Mouse (Mus musculus) thymus, postnatal 25 days (tissue): ENCODE results near the gene Sumo2.
"Not testable (repeated sequence)": the region's sequence is repeated elsewhere in the genome, so short reads cannot be mapped to it uniquely, and the experiment has no call there.

ENCODE experiments used
- DNase-seq: peaks from one replicate; pipeline ENCODE4 v3.0.0; 2022

The Sumo2 gene

GRCm38 (mm10) chr11:115518693-115519092 is 17.4 kb downstream of the Sumo2 start:
- no peak for DNase-seq

GRCm38 (mm10) chr11:115516942-115517341 is 19.1 kb downstream of the Sumo2 start:
- DNase-seq: no peak

GRCm38 (mm10) chr11:115515021-115515420 is 21.1 kb downstream of the Sumo2 start:
- no peak for DNase-seq

GRCm38 (mm10) chr11:115514238-115514663 is 21.8 kb downstream of the Sumo2 start, which contains the start of gene Jpt1:
TSS of gene Jpt1 (minus strand) at chr11:115514387.
- DNase-seq: peak; percentile 99

- DNase-seq: peak; percentile 52
Observed at GRCm38 (mm10) chr11:115513271-115514237, 22.5 kb downstream of the Sumo2 start.

GRCm38 (mm10) chr11:115512407-115513183 is 23.5 kb downstream of the Sumo2 start:
- DNase-seq: peak; percentile 59

GRCm38 (mm10) chr11:115512004-115512403 is 24.1 kb downstream of the Sumo2 start:
- DNase-seq: no peak

DNA sequence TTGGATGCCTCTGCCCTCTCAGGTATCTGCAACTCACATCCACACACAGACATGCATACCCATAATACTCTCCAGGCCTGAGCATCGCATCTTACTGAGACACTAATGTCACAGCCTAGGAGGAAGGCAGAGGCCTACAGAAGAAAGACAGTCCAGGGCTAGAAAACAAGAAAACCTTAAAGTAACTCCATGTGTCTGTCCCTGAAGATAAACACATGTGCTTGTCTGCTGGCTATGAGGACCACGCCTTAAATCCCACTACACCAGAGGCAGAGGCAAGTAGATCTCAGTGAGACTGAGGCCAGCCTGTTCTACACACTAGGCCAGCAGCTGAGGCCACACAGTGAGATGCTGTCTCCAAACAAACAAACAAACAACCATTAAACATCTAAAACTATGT is 25.0 kb downstream of the Sumo2 start:
- DNase-seq: no peak

GRCm38 (mm10) chr11:115510507-115510888 is 25.6 kb downstream of the Sumo2 start:
- DNase-seq: no peak

DNA sequence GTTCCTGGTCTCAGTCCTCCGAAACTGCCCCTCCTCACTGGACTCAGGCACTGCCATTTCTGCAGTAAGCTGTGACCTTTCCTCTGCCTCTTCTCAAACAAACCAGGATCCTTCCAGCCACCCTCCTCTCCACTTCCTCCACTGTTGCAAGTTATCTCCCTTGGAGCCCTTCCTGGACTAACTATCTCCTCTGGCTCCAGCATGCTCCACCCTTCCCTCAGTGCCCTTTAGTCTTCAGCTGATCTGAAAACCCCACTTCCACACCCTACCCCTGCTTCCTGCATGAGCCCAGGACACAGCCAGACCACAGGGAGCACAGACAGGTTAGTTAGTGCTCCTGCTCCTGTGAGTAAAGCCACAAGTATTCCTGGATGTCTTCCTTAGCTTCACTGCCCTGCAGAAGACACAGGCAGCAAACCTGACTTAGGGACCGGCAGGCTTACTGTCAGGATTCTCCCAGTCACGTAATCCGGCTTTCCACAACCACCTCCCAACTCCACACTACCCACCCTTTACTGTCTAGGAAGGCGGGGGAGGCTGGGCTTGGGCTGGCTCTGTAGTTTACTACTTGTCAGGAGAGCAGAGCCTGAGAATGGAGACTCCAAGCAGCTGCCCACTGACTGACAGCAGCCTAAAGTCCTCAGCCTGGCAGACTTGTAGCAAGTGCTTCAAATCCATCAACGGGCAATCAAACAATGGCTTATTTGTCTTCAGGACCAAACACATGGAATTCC is 26.1 kb downstream of the Sumo2 start:
- no peak for DNase-seq

GRCm38 (mm10) chr11:115508061-115508460 is 28.0 kb downstream of the Sumo2 start:
- DNase-seq: peak; percentile 54

GRCm38 (mm10) chr11:115506586-115506985 is 29.5 kb downstream of the Sumo2 start:
- DNase-seq: no peak

GRCm38 (mm10) chr11:115502636-115503035 is 33.4 kb downstream of the Sumo2 start:
- DNase-seq: no peak

DNA sequence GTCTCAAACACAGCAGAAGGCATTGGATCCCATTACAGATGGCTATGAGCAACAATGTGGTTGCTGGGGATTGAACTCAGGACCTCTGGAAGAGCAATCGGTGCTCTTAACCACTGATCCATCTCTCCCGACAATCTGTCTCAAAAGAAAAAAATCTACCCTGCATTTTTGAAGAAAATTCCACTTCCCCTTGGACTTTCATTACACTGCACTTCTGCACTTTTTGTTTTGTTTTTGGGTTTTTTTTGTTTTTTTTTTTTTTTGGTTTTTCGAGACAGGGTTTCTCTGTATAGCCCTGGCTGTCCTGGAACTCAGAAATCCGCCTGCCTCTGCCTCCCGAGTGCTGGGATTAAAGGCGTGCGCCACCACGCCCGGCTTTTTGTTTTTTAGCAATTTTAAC is 39.5 kb downstream of the Sumo2 start:
- not testable (repeated sequence) for DNase-seq

DNA sequence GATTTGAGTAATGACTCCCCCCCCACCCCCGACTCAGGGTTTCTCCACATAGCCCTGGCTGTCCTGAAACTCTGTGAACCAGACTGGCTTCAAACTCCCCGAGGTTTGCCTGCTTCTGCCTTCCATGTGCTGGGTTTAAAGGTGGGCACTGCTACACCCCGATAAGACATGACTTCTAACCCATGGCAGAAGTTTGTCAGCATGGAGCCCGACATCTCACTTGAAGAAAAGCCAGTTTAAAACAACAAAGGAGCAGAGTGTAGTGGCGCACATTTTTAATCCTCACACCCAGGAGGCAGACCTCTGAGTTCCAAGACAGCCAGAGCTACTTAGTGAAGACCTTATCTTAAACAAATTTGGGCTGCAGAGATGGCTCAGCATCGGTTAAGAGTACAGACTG is 43.7 kb downstream of the Sumo2 start:
- no peak for DNase-seq

DNA sequence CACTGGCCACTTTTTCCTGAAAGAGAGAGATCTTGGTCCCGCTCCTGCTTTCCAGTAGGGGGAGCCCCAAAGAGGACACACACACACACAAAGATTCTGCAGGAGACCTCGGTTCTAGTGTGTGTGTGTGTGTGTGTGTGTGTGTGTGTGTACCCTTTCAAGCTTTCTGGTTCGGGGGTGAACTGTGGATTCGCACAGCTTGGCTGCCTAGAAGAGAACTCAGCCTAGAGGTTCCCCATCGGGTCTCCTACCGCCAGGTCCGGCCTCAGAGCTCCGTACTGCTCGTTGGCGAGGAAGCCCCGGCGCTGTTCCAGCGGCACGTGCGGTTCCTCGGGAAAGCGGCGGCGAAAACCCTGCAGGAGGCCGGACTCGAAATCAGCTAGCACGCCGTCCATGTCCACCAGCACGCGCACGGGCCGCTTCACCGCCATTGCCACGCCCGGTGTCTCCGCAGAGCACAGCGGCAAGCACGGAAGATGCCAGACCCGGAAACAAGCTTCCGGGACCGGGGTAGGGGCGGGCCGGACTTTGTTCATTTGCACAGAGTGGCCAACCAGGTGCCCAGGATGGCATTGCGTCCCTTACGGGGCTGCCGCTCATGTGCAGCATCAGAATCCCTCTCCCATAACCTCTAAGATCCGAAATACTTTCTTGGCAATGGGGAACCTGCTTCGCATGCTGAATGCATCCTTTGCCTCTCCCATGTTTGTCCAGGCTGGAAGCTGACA is 44.6 kb downstream of the Sumo2 start, which contains the start of gene Nt5c:
TSS of gene Nt5c (minus strand) at position 507 of the 728 bp plus-strand sequence.
- DNase-seq: peak; percentile 84

GRCm38 (mm10) chr11:115490441-115491355 is 45.4 kb downstream of the Sumo2 start:
- DNase-seq: no peak

- no peak for DNase-seq
Observed at GRCm38 (mm10) chr11:115488551-115489104, 47.4 kb downstream of the Sumo2 start.

DNA sequence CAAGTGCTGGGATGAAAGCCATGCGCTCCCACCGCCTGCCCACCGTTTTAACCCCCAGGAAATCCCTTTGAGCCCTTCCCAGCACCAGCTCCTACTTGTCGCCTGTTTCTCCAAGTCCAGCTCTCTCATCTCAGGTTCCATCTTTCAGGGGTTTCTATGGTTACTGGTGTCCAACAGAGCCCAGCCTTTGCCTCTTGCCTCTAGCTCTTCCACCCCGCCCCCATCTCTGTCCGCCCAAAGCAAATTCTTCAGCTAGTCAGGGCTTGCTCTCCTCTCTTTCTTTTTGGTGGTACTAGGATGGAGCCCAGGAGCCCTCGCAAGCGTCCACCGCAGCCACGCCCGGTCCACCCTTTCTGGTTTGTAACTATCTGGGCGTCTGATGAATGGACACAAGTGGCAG is 50.9 kb downstream of the Sumo2 start:
- DNase-seq: no peak

DNA sequence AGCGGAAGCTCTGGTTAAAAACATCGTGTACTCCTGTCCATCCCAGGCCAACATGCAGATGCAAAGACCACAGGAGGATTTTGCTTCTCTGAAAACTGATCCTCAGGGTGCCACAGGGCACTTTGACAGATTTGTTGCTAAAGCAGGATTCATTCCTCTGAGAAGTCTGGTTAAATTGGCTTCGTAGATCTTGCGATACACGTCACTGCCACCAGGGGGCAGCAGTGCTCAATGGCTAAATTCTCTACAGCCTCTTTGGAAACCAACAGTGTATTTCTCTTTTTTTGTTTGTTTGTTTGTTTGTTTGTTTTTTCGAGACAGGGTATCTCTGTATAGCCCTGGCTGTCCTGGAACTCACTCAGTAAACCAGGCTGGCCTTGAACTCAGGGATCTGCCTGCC is 52.4 kb downstream of the Sumo2 start:
- DNase-seq: peak; percentile 84

DNA sequence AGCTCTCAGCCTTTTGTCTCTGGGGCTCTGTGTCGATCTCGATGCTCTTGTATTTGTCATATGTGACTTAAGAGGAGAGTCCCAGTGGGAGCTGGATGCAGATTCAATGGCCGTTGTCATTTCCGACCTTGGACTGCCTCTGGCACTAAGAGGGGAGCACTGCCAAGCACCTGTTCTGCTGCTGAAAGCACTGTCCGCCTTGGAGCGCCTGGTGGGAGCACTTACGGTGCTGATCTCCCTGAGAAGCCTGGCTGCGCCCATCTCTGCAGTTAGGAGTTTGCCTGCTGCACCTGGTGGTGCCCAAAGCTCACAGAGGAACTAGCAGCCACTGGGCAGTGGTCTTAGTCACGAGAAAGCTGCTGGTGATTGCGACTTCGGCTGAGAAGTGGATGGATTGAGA is 52.8 kb downstream of the Sumo2 start:
- no peak for DNase-seq
